Mouse (Mus musculus) layer of hippocampus, adult 18-20 months (tissue): ENCODE measurements at regions not wholly inside any gene's neighbourhood (a gene's known extent, or its start where the extent isn't known, plus 50 kb on each side); places are given as distances from the start of the nearest gene placed in this dataset.
"Not testable (repeated sequence)": the region's sequence is repeated elsewhere in the genome, so short reads cannot be mapped to it uniquely, and the experiment has no call there.

ENCODE experiments used
- DNase-seq, 2 experiments: peaks; one replicate each; pipeline ENCODE4 v3.0.0; 2022; ENCODE audit warnings: low spot score in 2 of 2

DNA sequence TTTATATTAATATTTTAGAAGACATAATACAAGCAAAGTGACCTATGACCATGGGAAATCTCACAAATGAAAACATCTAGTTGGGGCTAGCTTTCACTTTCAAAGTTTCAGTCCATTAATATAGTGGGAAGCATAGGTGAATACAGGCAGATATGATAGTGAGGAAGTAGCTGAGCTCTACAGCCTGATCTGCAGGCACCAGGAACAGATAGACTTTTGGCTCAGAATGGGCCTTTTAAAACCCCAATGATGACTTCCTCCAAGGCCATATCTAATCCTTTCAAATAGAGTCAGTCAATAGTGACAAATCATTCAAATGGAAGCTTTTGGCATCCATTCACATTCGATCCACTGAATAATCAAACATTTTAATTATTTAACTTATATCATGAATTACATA is 581.6 kb upstream of the Pcdh17 start:
- no peak for DNase-seq

DNA sequence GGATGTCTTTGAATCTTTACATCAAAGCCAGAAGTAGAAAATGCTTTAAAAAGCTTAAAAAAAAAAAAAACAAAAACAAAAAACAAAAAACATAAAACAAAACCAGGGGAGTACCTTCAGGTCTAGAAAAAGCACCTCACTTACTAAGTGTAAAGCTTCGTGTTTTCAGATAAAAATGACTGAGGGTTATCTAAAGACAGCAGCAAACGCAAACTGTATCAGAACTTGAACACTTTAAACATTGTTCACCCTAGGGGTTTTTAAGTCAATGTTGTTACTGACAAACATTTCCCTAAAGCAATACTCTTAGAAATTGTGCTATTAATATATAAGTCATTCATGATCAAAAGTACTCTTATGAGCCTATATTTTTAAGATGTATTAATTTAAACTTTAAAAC is 580.7 kb upstream of the Pcdh17 start:
- DNase-seq, result no peak

DNA sequence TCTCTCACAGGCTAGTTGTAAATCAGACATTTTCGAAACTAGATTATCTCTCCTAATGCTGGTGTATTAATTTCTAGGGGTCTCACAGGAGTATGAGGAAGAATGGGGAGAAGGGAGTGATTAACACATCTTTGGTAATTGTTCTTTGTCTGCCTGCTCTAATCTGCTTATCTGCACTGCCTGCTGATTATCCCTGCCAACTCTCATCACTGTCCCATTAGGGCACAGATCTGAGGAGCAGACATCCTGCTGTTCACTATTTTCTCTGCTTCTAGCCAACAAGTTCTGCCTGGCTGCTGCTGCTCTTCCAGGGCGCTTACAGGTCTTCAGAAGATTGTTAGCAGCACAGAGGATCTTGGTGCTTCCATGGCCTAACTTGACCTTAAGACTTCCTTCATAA is 557.0 kb upstream of the Pcdh17 start:
- peak in 1 of 2 experiments; percentile 28 for DNase-seq

- DNase-seq, result not testable (repeated sequence)
Measured at GRCm38 (mm10) chr14:83900711-83901110, 542.7 kb upstream of the Pcdh17 start.

- no peak for DNase-seq
Measured at GRCm38 (mm10) chr14:83943101-83943500, 500.3 kb upstream of the Pcdh17 start.

GRCm38 (mm10) chr14:83944176-83944575 is 499.2 kb upstream of the Pcdh17 start:
- no peak for DNase-seq

DNA sequence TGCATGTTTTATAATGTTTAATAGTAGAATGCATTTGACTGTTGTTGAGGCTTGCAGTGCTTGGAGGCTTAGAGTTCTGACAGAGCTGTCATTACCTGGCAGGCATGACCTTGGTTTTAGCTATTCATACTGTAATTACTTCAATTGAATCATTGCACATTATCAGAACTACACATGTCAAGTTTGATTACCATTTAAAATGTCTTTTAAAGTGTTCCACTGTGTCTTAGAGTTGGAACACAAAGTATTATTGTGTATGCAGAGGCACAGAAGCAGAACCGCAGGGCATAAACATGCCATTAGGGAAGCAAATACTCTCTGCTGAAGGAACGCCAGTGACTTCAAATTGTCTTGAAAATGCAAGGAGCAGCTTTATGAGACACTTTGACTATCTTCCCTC is 493.7 kb upstream of the Pcdh17 start:
- no peak for DNase-seq

GRCm38 (mm10) chr14:83959111-83959510 is 484.3 kb upstream of the Pcdh17 start:
- DNase-seq, result peak; percentile 43 to 86

GRCm38 (mm10) chr14:83983566-83983965 is 459.8 kb upstream of the Pcdh17 start:
- DNase-seq, result no peak
